ENCODE assay signal across 8 mouse cellular contexts in the genomic region with DNA sequence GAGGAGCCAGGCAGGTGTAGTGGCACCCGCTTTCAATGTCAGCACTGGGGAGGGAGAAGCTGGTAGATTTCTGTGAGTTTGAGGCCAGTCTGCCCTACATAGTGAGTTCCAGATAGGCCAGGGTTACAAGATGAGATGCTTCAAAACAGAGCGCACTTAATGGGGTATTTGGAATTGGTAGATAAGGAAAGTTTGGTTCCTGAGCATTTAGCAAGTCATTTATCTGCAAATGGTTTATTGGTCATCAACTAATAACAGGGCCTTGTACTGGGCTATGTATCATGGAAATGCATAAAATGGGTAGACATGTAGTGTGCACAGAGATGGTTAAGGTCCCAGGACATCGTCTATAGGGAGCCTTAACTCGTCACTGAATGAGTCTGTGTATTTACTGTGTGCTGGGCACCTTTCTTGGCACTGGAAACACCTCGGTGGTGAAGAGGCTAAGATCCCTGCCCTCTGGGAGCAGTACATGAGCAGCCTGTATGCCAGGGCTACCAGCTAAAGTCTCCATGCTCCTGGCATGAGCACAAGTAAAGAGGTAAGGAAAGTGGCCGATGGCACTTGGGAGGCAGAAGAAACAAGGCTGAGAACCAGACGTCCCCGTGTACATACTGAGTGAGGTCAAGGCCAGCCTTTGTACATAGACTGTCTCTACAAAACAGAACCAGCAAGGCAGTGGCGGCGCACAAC. TPM values are rescaled to one million over a fixed set of nuclear protein-coding genes. Genes with fewer than 3 reads are reported as not detected.
DNase-seq lines count a peak whose midpoint lies in the region; ATAC-seq lines count a peak whose summit lies in the region.

No protein-coding gene starts in this region.

- H3K4me2 ChIP-seq in kidney, embryonic 15.5 days, result peak overlapping the region; percentile 97
- H3K4me2 ChIP-seq in embryonic facial prominence, embryonic 11.5 days (ENCODE audit: low read depth, low read length), result peak overlapping the region; percentile 85
- H3K4me2 ChIP-seq in hindbrain, embryonic 16.5 days (ENCODE audit: low read length), result peak overlapping the region; percentile 92
- peak overlapping the region; percentile 97; the same call in 1 of the 2 replicates for H3K4me2 ChIP-seq in midbrain, embryonic 16.5 days (ENCODE audit: low read length)

- H3K9ac ChIP-seq in kidney, embryonic 15.5 days, result peak overlapping the region; percentile 67
- peak overlapping the region; percentile 78 for H3K9ac ChIP-seq in embryonic facial prominence, embryonic 11.5 days (replicated peaks; ENCODE audit: low read length)
- peak overlapping the region; percentile 85; the same call in 1 of the 2 replicates for H3K9ac ChIP-seq in hindbrain, embryonic 16.5 days (ENCODE audit: low read depth, low read length)
- H3K9ac ChIP-seq in midbrain, embryonic 16.5 days (ENCODE audit: low read depth, low read length), result peak overlapping the region; percentile 74

- no peaks in the 10 kb centered on the region for H3K27me3 ChIP-seq in kidney, embryonic 15.5 days
- H3K27me3 ChIP-seq in embryonic facial prominence, embryonic 11.5 days (ENCODE audit: control insufficient read depth, insufficient read depth, low read length), result no peaks in the 10 kb centered on the region
- H3K27me3 ChIP-seq in hindbrain, embryonic 16.5 days (replicated peaks; ENCODE audit: control insufficient read depth, insufficient read depth, low read length), result no peaks in the 10 kb centered on the region
- H3K27me3 ChIP-seq in midbrain, embryonic 16.5 days (ENCODE audit: control insufficient read depth, insufficient read depth, low read depth, low read length), result no peaks in the 10 kb centered on the region

- DNase-seq in kidney, postnatal 4 days, result no peak
- no peak for DNase-seq in embryonic facial prominence, embryonic 11.5 days (ENCODE audit: low spot score)
- DNase-seq in embryo, embryonic 11 days, result no peak
- no peak for DNase-seq in natural killer cell, adult 2 months (ENCODE audit: low spot score in 2 of 2)
- no peak for DNase-seq in right cerebral cortex, postnatal 10 days (ENCODE audit: low spot score in 2 of 2)

- peaks cover 48% of the 10 kb centered on the region for H3K36me3 ChIP-seq in kidney, embryonic 15.5 days
- H3K36me3 ChIP-seq in embryonic facial prominence, embryonic 11.5 days (replicated peaks; ENCODE audit: control insufficient read depth, insufficient read depth, low read depth, low read length), result peaks cover 9% of the 10 kb centered on the region
- H3K36me3 ChIP-seq in hindbrain, embryonic 16.5 days (ENCODE audit: control insufficient read depth, insufficient read depth, low read length), result peaks cover 26% of the 10 kb centered on the region
- peaks cover 23% of the 10 kb centered on the region for H3K36me3 ChIP-seq in midbrain, embryonic 16.5 days (ENCODE audit: control insufficient read depth, insufficient read depth, low read length)

- H3K4me1 ChIP-seq in kidney, embryonic 15.5 days, result peaks cover 41% of the 10 kb centered on the region
- peaks cover 9% of the 10 kb centered on the region for H3K4me1 ChIP-seq in embryonic facial prominence, embryonic 11.5 days (ENCODE audit: control insufficient read depth, insufficient read depth, low read length)
- peaks cover 27% of the 10 kb centered on the region for H3K4me1 ChIP-seq in hindbrain, embryonic 16.5 days (ENCODE audit: control insufficient read depth, insufficient read depth, low read depth, low read length)
- H3K4me1 ChIP-seq in midbrain, embryonic 16.5 days (ENCODE audit: control insufficient read depth, insufficient read depth, low read length), result peaks cover 30% of the 10 kb centered on the region

- H3K4me3 ChIP-seq in kidney, embryonic 15.5 days (replicated peaks), result peak overlapping the region; percentile 82
- peak overlapping the region; percentile 70 for H3K4me3 ChIP-seq in embryonic facial prominence, embryonic 11.5 days (ENCODE audit: low read depth, low read length)
- H3K4me3 ChIP-seq in hindbrain, embryonic 16.5 days (ENCODE audit: low read length), result peak overlapping the region; percentile 78
- no peak overlapping the region for H3K4me3 ChIP-seq in midbrain, embryonic 16.5 days (ENCODE audit: low read depth, low read length)

- ATAC-seq in kidney, embryonic 15.5 days (replicated peaks; ENCODE audit: low FRiP score), result no peak
- ATAC-seq in embryonic facial prominence, embryonic 11.5 days (replicated peaks; ENCODE audit: insufficient number of reproducible peaks, low FRiP score, low TSS enrichment, low read depth), result no peak
- ATAC-seq in hindbrain, embryonic 16.5 days, result no peak
- ATAC-seq in midbrain, embryonic 16.5 days, result no peak

- peak overlapping the region; percentile 97 for H3K27ac ChIP-seq in kidney, embryonic 15.5 days
- no peak overlapping the region for H3K27ac ChIP-seq in embryonic facial prominence, embryonic 11.5 days (replicated peaks; ENCODE audit: low read depth, low read length)
- H3K27ac ChIP-seq in hindbrain, embryonic 16.5 days (ENCODE audit: low read depth, low read length), result no peak overlapping the region
- no peak overlapping the region for H3K27ac ChIP-seq in midbrain, embryonic 16.5 days (ENCODE audit: low read length)

- WGBS in kidney, embryonic 15.5 days, result 87% methylated on average over 10 of the region's 10 CpGs
- WGBS in embryonic facial prominence, embryonic 11.5 days, result 84% methylated on average over 10 of the region's 10 CpGs
- WGBS in hindbrain, embryonic 16.5 days, result 86% methylated on average over 10 of the region's 10 CpGs
- 86% methylated on average over 10 of the region's 10 CpGs for WGBS in midbrain, embryonic 16.5 days

- no peaks in the 10 kb centered on the region for H3K9me3 ChIP-seq in kidney, embryonic 15.5 days (replicated peaks)
- H3K9me3 ChIP-seq in embryonic facial prominence, embryonic 11.5 days (replicated peaks; ENCODE audit: control insufficient read depth, low read length), result no peaks in the 10 kb centered on the region
- no peaks in the 10 kb centered on the region for H3K9me3 ChIP-seq in hindbrain, embryonic 16.5 days (ENCODE audit: control insufficient read depth, low read length)
- H3K9me3 ChIP-seq in midbrain, embryonic 16.5 days (replicated peaks; ENCODE audit: control insufficient read depth, low read length, poor library complexity, severe bottlenecking), result no peaks in the 10 kb centered on the region

RNA-seq across cellular contexts. Expression of a gene that starts 1.2 kb away (rescaled TPM):
- polyA plus RNA-seq in kidney, embryonic 15.5 days (2015; fragmentation: Nextera tagmentation; extraction: Ambion mirVana), result 2.5 and 2.6 TPM in 2 replicates
- 2.5 and 3.5 TPM in 2 replicates for polyA plus RNA-seq in embryonic facial prominence, embryonic 11.5 days (2014; fragmentation: Nextera tagmentation; extraction: Ambion mirVana)
- 1.6 and 1.8 TPM in 2 replicates for polyA plus RNA-seq in hindbrain, embryonic 16.5 days (2015; fragmentation: Nextera tagmentation; extraction: Ambion mirVana)
- polyA plus RNA-seq in midbrain, embryonic 16.5 days (2015; fragmentation: Nextera tagmentation; extraction: Ambion mirVana), result 1.7 TPM in 2 replicates

RNA-seq across cellular contexts. Expression of a gene that starts 2.0 kb away (rescaled TPM):
- 10.2 and 11.7 TPM in 2 replicates for polyA plus RNA-seq in kidney, embryonic 15.5 days (2015; fragmentation: Nextera tagmentation; extraction: Ambion mirVana)
- 7.7 and 7.9 TPM in 2 replicates for polyA plus RNA-seq in embryonic facial prominence, embryonic 11.5 days (2014; fragmentation: Nextera tagmentation; extraction: Ambion mirVana)
- polyA plus RNA-seq in hindbrain, embryonic 16.5 days (2015; fragmentation: Nextera tagmentation; extraction: Ambion mirVana), result 14.2 and 14.8 TPM in 2 replicates
- 14.1 and 14.6 TPM in 2 replicates for polyA plus RNA-seq in midbrain, embryonic 16.5 days (2015; fragmentation: Nextera tagmentation; extraction: Ambion mirVana)

RNA-seq across cellular contexts. Expression of a gene that starts 15.2 kb away (rescaled TPM):
- 10.7 and 12.1 TPM in 2 replicates for polyA plus RNA-seq in kidney, embryonic 15.5 days (2015; fragmentation: Nextera tagmentation; extraction: Ambion mirVana)
- polyA plus RNA-seq in embryonic facial prominence, embryonic 11.5 days (2014; fragmentation: Nextera tagmentation; extraction: Ambion mirVana), result 12.6 and 15.7 TPM in 2 replicates
- polyA plus RNA-seq in hindbrain, embryonic 16.5 days (2015; fragmentation: Nextera tagmentation; extraction: Ambion mirVana), result 13.0 and 16.4 TPM in 2 replicates
- polyA plus RNA-seq in midbrain, embryonic 16.5 days (2015; fragmentation: Nextera tagmentation; extraction: Ambion mirVana), result 16.2 and 17.8 TPM in 2 replicates

RNA-seq across cellular contexts. Expression of a gene that starts 28.1 kb away (rescaled TPM):
- polyA plus RNA-seq in kidney, embryonic 15.5 days (2015; fragmentation: Nextera tagmentation; extraction: Ambion mirVana), result 16.9 and 17.9 TPM in 2 replicates
- polyA plus RNA-seq in embryonic facial prominence, embryonic 11.5 days (2014; fragmentation: Nextera tagmentation; extraction: Ambion mirVana), result 19.4 and 22.6 TPM in 2 replicates
- polyA plus RNA-seq in hindbrain, embryonic 16.5 days (2015; fragmentation: Nextera tagmentation; extraction: Ambion mirVana), result 3.7 and 4.3 TPM in 2 replicates
- polyA plus RNA-seq in midbrain, embryonic 16.5 days (2015; fragmentation: Nextera tagmentation; extraction: Ambion mirVana), result 2.3 and 2.8 TPM in 2 replicates

RNA-seq across cellular contexts. Expression of a gene that starts 42.9 kb away (rescaled TPM):
- polyA plus RNA-seq in kidney, embryonic 15.5 days (2015; fragmentation: Nextera tagmentation; extraction: Ambion mirVana), result 0.64 and 2.5 TPM in 2 replicates
- 4.2 and 9.8 TPM in 2 replicates for polyA plus RNA-seq in embryonic facial prominence, embryonic 11.5 days (2014; fragmentation: Nextera tagmentation; extraction: Ambion mirVana)
- 19.8 and 28.7 TPM in 2 replicates for polyA plus RNA-seq in hindbrain, embryonic 16.5 days (2015; fragmentation: Nextera tagmentation; extraction: Ambion mirVana)
- polyA plus RNA-seq in midbrain, embryonic 16.5 days (2015; fragmentation: Nextera tagmentation; extraction: Ambion mirVana), result 42.9 and 56.4 TPM in 2 replicates
